In the genomic region with DNA sequence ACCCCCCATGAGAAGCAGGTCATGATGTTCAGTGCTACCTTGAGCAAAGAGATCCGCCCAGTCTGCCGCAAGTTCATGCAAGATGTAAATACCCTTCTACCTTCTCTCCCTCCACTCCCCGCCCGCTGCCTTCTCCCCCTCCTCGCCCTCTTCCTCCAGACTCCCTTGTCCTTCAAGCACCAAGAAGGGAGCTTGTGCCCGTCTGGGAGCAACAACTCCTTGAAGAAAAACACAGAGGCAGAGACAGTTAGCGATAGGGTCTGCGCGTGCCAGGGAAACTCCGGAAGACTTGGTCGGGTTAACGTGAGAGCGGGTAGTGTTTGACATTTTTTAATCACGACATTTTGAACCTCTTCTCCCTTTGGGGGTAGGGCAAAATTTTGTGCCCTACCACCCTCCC, we compare ENCODE assay signal across 24 mouse cellular contexts. TPM values are rescaled to one million over a fixed set of nuclear protein-coding genes. Genes with fewer than 3 reads are reported as not detected.
A peak's percentile ranks its signal among the peaks of the same experiment; 100 is the strongest.
DNase-seq lines count a peak whose midpoint lies in the region; ATAC-seq and TF ChIP-seq lines count a peak whose summit lies in the region.
"Had no signal": no experiment of that assay in that cellular context is flagged by ENCODE, and none has a peak within 500 bp of the region (broad histone marks: within the 10 kb centered on the region; RNA-seq: fewer than 3 reads in every experiment).

No protein-coding gene starts in this region.

- TF ChIP-seq POLR2A in cerebellum, adult 2 months (IDR thresholded peaks at IDR 0.05; ENCODE audit: borderline replicate concordance, insufficient read depth, low read length) = no peak

- no peak for TF ChIP-seq CTCF in cerebellum, adult 2 months (IDR thresholded peaks at IDR 0.05; ENCODE audit: borderline replicate concordance, insufficient read depth, low read depth, low read length)
- TF ChIP-seq CTCF in lung, postnatal 0 days (IDR thresholded peaks at IDR 0.05) = no peak
- no peak for TF ChIP-seq CTCF in G1E (IDR thresholded peaks at IDR 0.05; ENCODE audit: low read depth, low read length)

- TF ChIP-seq EP300 in lung, postnatal 0 days (IDR thresholded peaks at IDR 0.05) = no peak

- H3K9ac ChIP-seq in lung, postnatal 0 days (replicated peaks; ENCODE audit: low read depth) = no peak overlapping the region
- H3K9ac ChIP-seq: embryonic facial prominence, embryonic 12.5 days; forebrain, embryonic 13.5 days; forebrain, embryonic 15.5 days; forebrain, postnatal 0 days had no signal

- no peak for ATAC-seq in lung, postnatal 0 days
- no peak for ATAC-seq in G1E (ENCODE audit: extremely low read depth, insufficient number of reproducible peaks, low FRiP score, poor library complexity, severe bottlenecking)
- ATAC-seq: activated CD4-positive, CD25-positive, alpha-beta regulatory T cell, adult 4 months; forebrain, embryonic 13.5 days; forebrain, embryonic 15.5 days; forebrain, postnatal 0 days; Patski had no signal

- no peak overlapping the region for H3K27ac ChIP-seq in cerebellum, adult 2 months (ENCODE audit: insufficient read depth, low read length)
- H3K27ac ChIP-seq in lung, postnatal 0 days (ENCODE audit: low read length) = 0 out of 2 replicates have a peak overlapping the region, but pooled peaks have one; percentile 10
- H3K27ac ChIP-seq: embryonic facial prominence, embryonic 10.5 days; embryonic facial prominence, embryonic 12.5 days; forebrain, embryonic 13.5 days; forebrain, embryonic 15.5 days had no signal

- H3K36me3 ChIP-seq in lung, postnatal 0 days (ENCODE audit: insufficient read depth, low read length) = peaks cover 52% of the 10 kb centered on the region
- H3K36me3 ChIP-seq in G1E (replicated peaks) = peaks cover 99% of the 10 kb centered on the region

- peak; percentile 17 for DNase-seq in cerebellum, adult 9-10 months
- no peak for DNase-seq in cerebellum, adult 2 months
- peak; percentile 88 for DNase-seq in heart, adult 11 months
- no peak for DNase-seq in heart, postnatal 14 days
- DNase-seq in lung, postnatal 0 days (ENCODE audit: low spot score) = no peak
- no peak for DNase-seq in lung, postnatal 36 days
- no peak for DNase-seq in G1E (ENCODE audit: low spot score)
- no peak for DNase-seq in urinary bladder, postnatal 14 days (ENCODE audit: low spot score)
- DNase-seq: adrenal gland, adult 8-10 months; adrenal gland, postnatal 14 days; adrenal gland, postnatal 36 days; cerebellum, adult 8-10 months; forebrain, postnatal 0 days had no signal

- intact Hi-C loops in heart, postnatal 14 days (cut with DNase I) = loop anchor here (10.0 kb wide), 1 partner anchor 1134 kb away; a partner anchor contains a TSS

- H3K27me3 ChIP-seq in cerebellum, adult 2 months (ENCODE audit: control insufficient read depth, insufficient read depth, low read length) = no peaks in the 10 kb centered on the region
- no peaks in the 10 kb centered on the region for H3K27me3 ChIP-seq in lung, postnatal 0 days (replicated peaks; ENCODE audit: insufficient read depth, low read length)
- H3K27me3 ChIP-seq in G1E (ENCODE audit: insufficient read depth, low read length) = no peaks in the 10 kb centered on the region
- H3K27me3 ChIP-seq: embryonic facial prominence, embryonic 12.5 days; forebrain, embryonic 13.5 days; forebrain, embryonic 15.5 days; Patski had no signal

- no peak overlapping the region for H3K4me3 ChIP-seq in cerebellum, adult 2 months (replicated peaks; ENCODE audit: insufficient read depth, low read depth, low read length)
- H3K4me3 ChIP-seq in lung, postnatal 0 days (ENCODE audit: low read depth, low read length) = no peak overlapping the region
- H3K4me3 ChIP-seq in G1E (ENCODE audit: low read depth, low read length) = peak overlapping the region; percentile 28; the same call in 1 of the 2 replicates
- H3K4me3 ChIP-seq: embryonic facial prominence, embryonic 10.5 days; embryonic facial prominence, embryonic 12.5 days; forebrain, embryonic 13.5 days; forebrain, embryonic 15.5 days had no signal

- H3K9me3 ChIP-seq in lung, postnatal 0 days (ENCODE audit: low read length) = no peaks in the 10 kb centered on the region
- no peaks in the 10 kb centered on the region for H3K9me3 ChIP-seq in G1E (replicated peaks)
- H3K9me3 ChIP-seq: embryonic facial prominence, embryonic 10.5 days; embryonic facial prominence, embryonic 12.5 days; forebrain, embryonic 13.5 days; forebrain, embryonic 15.5 days had no signal

- no peak overlapping the region for H3K4me2 ChIP-seq in lung, postnatal 0 days (replicated peaks; ENCODE audit: low read depth, low read length)
- H3K4me2 ChIP-seq: embryonic facial prominence, embryonic 12.5 days; forebrain, embryonic 13.5 days; forebrain, embryonic 15.5 days had no signal

- H3K4me1 ChIP-seq in cerebellum, adult 2 months (ENCODE audit: control insufficient read depth, insufficient read depth, low read length) = peaks cover 38% of the 10 kb centered on the region
- peaks cover 8% of the 10 kb centered on the region for H3K4me1 ChIP-seq in lung, postnatal 0 days (ENCODE audit: insufficient read depth, low read depth, low read length)
- H3K4me1 ChIP-seq in G1E (ENCODE audit: insufficient read depth, low read depth, low read length) = peaks cover 95% of the 10 kb centered on the region

- 82% methylated on average over 14 of the region's 14 CpGs for WGBS in cerebellum, adult 2 months
- WGBS in lung, postnatal 0 days = 76% methylated on average over 14 of the region's 14 CpGs

RNA-seq across cellular contexts. Expression of a gene that starts 7.4 kb away (rescaled TPM):
- polyA plus RNA-seq in cerebellum, adult 2 months (2012; rRNA removed) = 438 and 458 TPM in 2 replicates
- 100 to 1,000 TPM; 107 to 118 TPM for total RNA-seq in heart, postnatal 14 days (2021)
- 161 and 170 TPM in 2 replicates for polyA plus RNA-seq in lung, postnatal 0 days (2015; fragmentation: Nextera tagmentation; extraction: Ambion mirVana)
- total RNA-seq in G1E (2014; fragmentation: Nextera tagmentation) = 424 and 464 TPM in 2 replicates
- total RNA-seq in G1E (2017) = 171 and 174 TPM in 2 replicates
- polyA plus RNA-seq in G1E (2012) = 362 and 363 TPM in 2 replicates

RNA-seq across cellular contexts. Expression of a gene that starts 13.4 kb away (rescaled TPM):
- 12.7 and 13.2 TPM in 2 replicates for polyA plus RNA-seq in cerebellum, adult 2 months (2012; rRNA removed)
- total RNA-seq in heart, postnatal 14 days (2021) = 10 to 100 TPM in 1 of 2 experiments, 1 to 10 TPM in 1; 8.4 to 10.4 TPM
- polyA plus RNA-seq in lung, postnatal 0 days (2015; fragmentation: Nextera tagmentation; extraction: Ambion mirVana) = 11.2 and 12.2 TPM in 2 replicates
- total RNA-seq in G1E (2014; fragmentation: Nextera tagmentation) (7.0 and 14.1 TPM in 2 replicates), G1E (2017) (8.6 and 12.1 TPM in 2 replicates)
- polyA plus RNA-seq in G1E (2012) = 37.3 and 41.6 TPM in 2 replicates

RNA-seq across cellular contexts. Expression of a gene that starts 13.5 kb away (rescaled TPM):
- polyA plus RNA-seq in cerebellum, adult 2 months (2012; rRNA removed) = 174 and 183 TPM in 2 replicates
- total RNA-seq in heart, postnatal 14 days (2021) = 10 to 100 TPM; 77.3 to 77.5 TPM
- 530 and 579 TPM in 2 replicates for polyA plus RNA-seq in lung, postnatal 0 days (2015; fragmentation: Nextera tagmentation; extraction: Ambion mirVana)
- total RNA-seq in G1E (2014; fragmentation: Nextera tagmentation) (50.2 and 53.6 TPM in 2 replicates), G1E (2017) (109 and 115 TPM in 2 replicates)
- polyA plus RNA-seq in G1E (2012) = 88.5 and 106 TPM in 2 replicates

RNA-seq across cellular contexts. Expression of a gene that starts 15.5 kb away (rescaled TPM):
- 628 TPM in 2 replicates for polyA plus RNA-seq in cerebellum, adult 2 months (2012; rRNA removed)
- 1 to 10 TPM; 4.1 to 4.4 TPM for total RNA-seq in heart, postnatal 14 days (2021)
- polyA plus RNA-seq in lung, postnatal 0 days (2015; fragmentation: Nextera tagmentation; extraction: Ambion mirVana) = 4.7 and 6.1 TPM in 2 replicates
- 3.0 and 5.0 TPM in 2 replicates for total RNA-seq in G1E (2014; fragmentation: Nextera tagmentation)
- total RNA-seq in G1E (2017) = 3.2 TPM in 2 replicates
- polyA plus RNA-seq in G1E (2012) = 2.4 and 2.8 TPM in 2 replicates

RNA-seq across cellular contexts. Expression of a gene that starts 28.4 kb away (rescaled TPM):
- not detected in 2 replicates for polyA plus RNA-seq in cerebellum, adult 2 months (2012; rRNA removed)
- total RNA-seq in heart, postnatal 14 days (2021) = under 1 TPM in 1 of 2 experiments, not detected in 1; 0.71 TPM
- 0.60 TPM in 1 of 2 replicates, not detected in the other for polyA plus RNA-seq in lung, postnatal 0 days (2015; fragmentation: Nextera tagmentation; extraction: Ambion mirVana)
- total RNA-seq in G1E (2014; fragmentation: Nextera tagmentation) (not detected in 2 replicates), G1E (2017) (0.38 and 0.52 TPM in 2 replicates)
- not detected in 2 replicates for polyA plus RNA-seq in G1E (2012)
- total RNA-seq: adrenal gland, adult 18-20 months; adrenal gland, adult 8-10 months; adrenal gland, postnatal 36 days; ES-E14; forebrain, postnatal 0 days had no signal
- polyA plus RNA-seq: C2C12; cortical plate, adult 2 months; embryonic facial prominence, embryonic 12.5 days; forebrain, embryonic 11.5 days; forebrain, postnatal 0 days had no signal

Comparison
In these comparisons a context has a peak if more than half of its experiments do, and no peak if none do; other contexts are left out.
1. DNase-seq: peak in cerebellum, adult 9-10 months (single experiment) and heart, adult 11 months (single experiment); none in cerebellum, adult 2 months (0 of 2), heart, postnatal 14 days (0 of 2), lung, postnatal 0 days (single experiment), lung, postnatal 36 days (single experiment), G1E (single experiment) and urinary bladder, postnatal 14 days (single experiment).